Mouse (Mus musculus) embryonic facial prominence, embryonic 14.5 days (tissue): ENCODE measurements at regions not wholly inside any gene's neighbourhood (a gene's known extent, or its start where the extent isn't known, plus 50 kb on each side); places are given as distances from the start of the nearest gene placed in this dataset.

ENCODE experiments used
- ATAC-seq: fragments of 200-750 bp; cut with Nextera tagmentation; 2 replicates; pipeline ENCODE4 v1.8.0; 2017; ENCODE audit warnings: low read depth, moderate number of reproducible peaks, moderate TSS enrichment
- DNase-seq: peaks from one replicate; pipeline ENCODE4 v3.0.0-alpha.2; 2015; ENCODE audit warnings: low spot score
- H3K27ac ChIP-seq: fragments of 300-500 bp; sonication (generic); replicated peaks from 2 replicates; pipeline ENCODE4 v1.5.1; 2014; ENCODE audit warnings: low read depth, mild to moderate bottlenecking, low read length, moderate library complexity
- H3K27me3 ChIP-seq: fragments of 300-500 bp; sonication (generic); replicated peaks from 2 replicates; pipeline ENCODE4 v1.6.1; 2014; ENCODE audit warnings: low read length; ENCODE audit not compliant: control insufficient read depth, insufficient read depth
- H3K36me3 ChIP-seq: fragments of 300-500 bp; sonication (generic); 2 replicates; pipeline ENCODE4 v1.6.1; 2014; ENCODE audit warnings: low read length, mixed read lengths; ENCODE audit not compliant: control insufficient read depth, insufficient read depth
- H3K4me1 ChIP-seq: fragments of 300-500 bp; sonication (generic); 2 replicates; pipeline ENCODE4 v1.6.1; 2014; ENCODE audit warnings: antibody characterized with exemption, low read length; ENCODE audit not compliant: control insufficient read depth, insufficient read depth
- H3K4me2 ChIP-seq: fragments of 300-500 bp; sonication (generic); 2 replicates; pipeline ENCODE4 v1.6.1; 2014; ENCODE audit warnings: low read depth, mild to moderate bottlenecking, low read length, moderate library complexity, mixed read lengths
- H3K4me3 ChIP-seq: fragments of 300-500 bp; sonication (generic); 2 replicates; pipeline ENCODE4 v1.5.1; 2014; ENCODE audit warnings: low read depth, mild to moderate bottlenecking, low read length
- H3K9ac ChIP-seq: fragments of 300-500 bp; sonication (generic); 2 replicates; pipeline ENCODE4 v1.6.1; 2014; ENCODE audit warnings: low read depth, mild to moderate bottlenecking, low read length, moderate library complexity, mixed read lengths
- H3K9me3 ChIP-seq: fragments of 300-500 bp; sonication (generic); 2 replicates; pipeline ENCODE4 v1.6.1; 2016; ENCODE audit warnings: low read length; ENCODE audit not compliant: control insufficient read depth
- WGBS: fragments of 180-500 bp; shearing (Covaris S2); extraction: QIAGEN DNeasy Blood & Tissue Kit; methylation state at CpG from one replicate; pipeline ENCODE4 v1.1.7; 2014; 5-methylcytosine and 5-hydroxymethylcytosine counted together

- no peak overlapping the region for H3K9ac ChIP-seq
Measured at GRCm38 (mm10) chr7:137957354-137957753, 440.2 kb downstream of the Tcerg1l start.

GRCm38 (mm10) chr7:137957848-137958247 is 439.7 kb downstream of the Tcerg1l start:
- H3K4me3 ChIP-seq, result no peak overlapping the region
- no peaks in the 10 kb centered on the region for H3K4me1 ChIP-seq
- H3K36me3 ChIP-seq, result no peaks in the 10 kb centered on the region
- no peaks in the 10 kb centered on the region for H3K27me3 ChIP-seq
- 82% methylated on average over 5 of the region's 5 CpGs for WGBS
- ATAC-seq (no peak), DNase-seq (no peak)
- H3K9me3 ChIP-seq, result no peaks in the 10 kb centered on the region
- H3K27ac ChIP-seq, result no peak overlapping the region
- H3K4me2 ChIP-seq, result no peak overlapping the region
- H3K9ac ChIP-seq, result no peak overlapping the region

More at GRCm38 (mm10) chr7:137957354-137957753, 440.2 kb downstream of the Tcerg1l start:
- DNase-seq (no peak), ATAC-seq (no peak)
- WGBS, result 73% methylated on average over 5 of the region's 5 CpGs
- Histone ChIP-seq H3K4me1 (no peaks in the 10 kb centered on the region), H3K27me3 (no peaks in the 10 kb centered on the region), H3K9me3 (no peaks in the 10 kb centered on the region), H3K4me3 (no peak overlapping the region), H3K4me2 (no peak overlapping the region), H3K27ac (no peak overlapping the region), H3K36me3 (no peaks in the 10 kb centered on the region)

- ATAC-seq (no peak), DNase-seq (no peak)
- no peaks in the 10 kb centered on the region for H3K4me1 ChIP-seq
- H3K27me3 ChIP-seq, result no peaks in the 10 kb centered on the region
- no peak overlapping the region for H3K27ac ChIP-seq
- H3K4me3 ChIP-seq, result no peak overlapping the region
- no peaks in the 10 kb centered on the region for H3K36me3 ChIP-seq
- no peaks in the 10 kb centered on the region for H3K9me3 ChIP-seq
- H3K9ac ChIP-seq, result no peak overlapping the region
- 48% methylated on average over 3 of the region's 3 CpGs for WGBS
- H3K4me2 ChIP-seq, result no peak overlapping the region
Measured at GRCm38 (mm10) chr7:137963470-137964095, 433.9 kb downstream of the Tcerg1l start.

- Histone ChIP-seq H3K9ac (no peak overlapping the region), H3K4me2 (no peak overlapping the region), H3K36me3 (no peaks in the 10 kb centered on the region), H3K4me3 (no peak overlapping the region), H3K9me3 (no peaks in the 10 kb centered on the region), H3K4me1 (no peaks in the 10 kb centered on the region), H3K27ac (no peak overlapping the region), H3K27me3 (no peaks in the 10 kb centered on the region)
- DNase-seq (no peak), ATAC-seq (no peak)
- 91% methylated on average over 5 of the region's 5 CpGs for WGBS
Measured at GRCm38 (mm10) chr7:137974705-137975104, 422.8 kb downstream of the Tcerg1l start.

GRCm38 (mm10) chr7:137977527-137977926 is 420.0 kb downstream of the Tcerg1l start:
- no peak overlapping the region for H3K27ac ChIP-seq
- no peaks in the 10 kb centered on the region for H3K9me3 ChIP-seq
- H3K27me3 ChIP-seq, result no peaks in the 10 kb centered on the region
- H3K9ac ChIP-seq, result no peak overlapping the region
- H3K4me1 ChIP-seq, result no peaks in the 10 kb centered on the region
- no peak for DNase-seq
- H3K36me3 ChIP-seq, result no peaks in the 10 kb centered on the region
- H3K4me2 ChIP-seq, result no peak overlapping the region
- H3K4me3 ChIP-seq, result no peak overlapping the region
- ATAC-seq, result no peak
- WGBS, result 78% methylated on average over 1 of the region's 1 CpGs

GRCm38 (mm10) chr7:137979361-137979760 is 418.2 kb downstream of the Tcerg1l start:
- H3K27ac ChIP-seq, result no peak overlapping the region
- H3K4me2 ChIP-seq, result no peak overlapping the region
- H3K4me3 ChIP-seq, result no peak overlapping the region
- no peak for DNase-seq
- no peak overlapping the region for H3K9ac ChIP-seq
- H3K4me1 ChIP-seq, result no peaks in the 10 kb centered on the region
- H3K9me3 ChIP-seq, result no peaks in the 10 kb centered on the region
- WGBS, result 89% methylated on average over 4 of the region's 4 CpGs
- no peaks in the 10 kb centered on the region for H3K27me3 ChIP-seq
- no peak for ATAC-seq
- no peaks in the 10 kb centered on the region for H3K36me3 ChIP-seq

GRCm38 (mm10) chr7:138005806-138006205 is 391.7 kb downstream of the Tcerg1l start:
- Histone ChIP-seq H3K4me3 (no peak overlapping the region), H3K9me3 (no peaks in the 10 kb centered on the region), H3K27ac (no peak overlapping the region), H3K4me2 (no peak overlapping the region), H3K27me3 (no peaks in the 10 kb centered on the region), H3K36me3 (no peaks in the 10 kb centered on the region), H3K9ac (no peak overlapping the region), H3K4me1 (peaks cover 5% of the 10 kb centered on the region; the same call in 1 of the 2 replicates)
- DNase-seq, result no peak
- 32% methylated on average over 3 of the region's 3 CpGs for WGBS
- ATAC-seq, result no peak

GRCm38 (mm10) chr7:138006971-138007370 is 390.6 kb downstream of the Tcerg1l start:
- Histone ChIP-seq H3K9ac (no peak overlapping the region), H3K36me3 (no peaks in the 10 kb centered on the region), H3K9me3 (no peaks in the 10 kb centered on the region), H3K27me3 (no peaks in the 10 kb centered on the region), H3K4me3 (no peak overlapping the region), H3K4me1 (peaks cover 5% of the 10 kb centered on the region; the same call in 1 of the 2 replicates), H3K4me2 (no peak overlapping the region), H3K27ac (no peak overlapping the region)
- peak; percentile 24 for DNase-seq
- ATAC-seq, result peak; percentile 37; the same call in 1 of the 2 replicates
- WGBS, result 37% methylated on average over 3 of the region's 3 CpGs

- no peaks in the 10 kb centered on the region for H3K9me3 ChIP-seq
- H3K9ac ChIP-seq, result no peak overlapping the region
- 35% methylated on average over 3 of the region's 3 CpGs for WGBS
- DNase-seq, result no peak
- H3K27ac ChIP-seq, result no peak overlapping the region
- H3K4me1 ChIP-seq, result peaks cover 5% of the 10 kb centered on the region; the same call in 1 of the 2 replicates
- H3K36me3 ChIP-seq, result no peaks in the 10 kb centered on the region
- no peaks in the 10 kb centered on the region for H3K27me3 ChIP-seq
- H3K4me2 ChIP-seq, result no peak overlapping the region
- ATAC-seq, result no peak
- H3K4me3 ChIP-seq, result no peak overlapping the region
Measured at GRCm38 (mm10) chr7:138008601-138009000, 388.9 kb downstream of the Tcerg1l start.
